Comparison of ENCODE assay signal across 8 mouse cellular contexts in genomic region chr12:86402718-86403117, GRCm38 (mm10). TPM values are rescaled to one million over a fixed set of nuclear protein-coding genes. Genes with fewer than 3 reads are reported as not detected.
A peak's percentile ranks its signal among the peaks of the same experiment; 100 is the strongest.
DNase-seq lines count a peak whose midpoint lies in the region; ATAC-seq and TF ChIP-seq lines count a peak whose summit lies in the region.

No protein-coding gene starts in this region.

- no peaks in the 10 kb centered on the region for H3K27me3 ChIP-seq in heart, adult 2 months (ENCODE audit: control insufficient read depth, insufficient read depth, low read length)
- peaks cover 33% of the 10 kb centered on the region for H3K27me3 ChIP-seq in limb, embryonic 12.5 days
- peaks cover 10% of the 10 kb centered on the region for H3K27me3 ChIP-seq in midbrain, embryonic 14.5 days (ENCODE audit: control insufficient read depth, insufficient read depth, low read length)
- H3K27me3 ChIP-seq in spleen, adult 2 months (ENCODE audit: control insufficient read depth, insufficient read depth, low read length), result no peaks in the 10 kb centered on the region

- 2% methylated on average over 21 of the region's 21 CpGs for WGBS in heart, adult 2 months
- WGBS in limb, embryonic 12.5 days, result 7% methylated on average over 21 of the region's 21 CpGs
- WGBS in midbrain, embryonic 14.5 days, result 7% methylated on average over 21 of the region's 21 CpGs
- 9% methylated on average over 21 of the region's 21 CpGs for WGBS in spleen, adult 2 months

- DNase-seq in adrenal gland, adult 8-10 months, result peak; percentile 22
- peak; percentile 65 for DNase-seq in embryo, embryonic 11.5 days (ENCODE audit: low read depth, low spot score)
- peak; percentile 75 to 84 for DNase-seq in heart, adult 2 months
- peak; percentile 52 to 73 for DNase-seq in kidney, adult 8-10 months
- peak; percentile 93 for DNase-seq in midbrain, embryonic 14.5 days
- DNase-seq in spleen, adult 2 months (ENCODE audit: low read depth in 1 of 2, low spot score in 2 of 2), result peak; percentile 8 to 53

- intact Hi-C loops in heart, adult 2 months (cut with DNase I), result loop anchor here (1.0 to 5.0 kb wide), 3 partner anchors 100 to 270 kb away; no protein-coding TSS in a partner anchor

- H3K36me3 ChIP-seq in heart, adult 2 months (ENCODE audit: control insufficient read depth, insufficient read depth, low read length), result no peaks in the 10 kb centered on the region
- H3K36me3 ChIP-seq in limb, embryonic 12.5 days, result no peaks in the 10 kb centered on the region
- no peaks in the 10 kb centered on the region for H3K36me3 ChIP-seq in midbrain, embryonic 14.5 days (ENCODE audit: control insufficient read depth, insufficient read depth, low read length)
- H3K36me3 ChIP-seq in spleen, adult 2 months (ENCODE audit: control insufficient read depth, insufficient read depth, low read length), result no peaks in the 10 kb centered on the region

- H3K4me2 ChIP-seq in limb, embryonic 12.5 days, result peak overlapping the region; percentile 41
- H3K4me2 ChIP-seq in midbrain, embryonic 14.5 days (ENCODE audit: low read length), result peak overlapping the region; percentile 33

- no peak overlapping the region for H3K9ac ChIP-seq in heart, adult 2 months (ENCODE audit: low read depth, low read length)
- no peak overlapping the region for H3K9ac ChIP-seq in limb, embryonic 12.5 days (replicated peaks)
- H3K9ac ChIP-seq in midbrain, embryonic 14.5 days (replicated peaks; ENCODE audit: low read length), result no peak overlapping the region

- no peaks in the 10 kb centered on the region; the same call in 1 of the 2 replicates for H3K4me1 ChIP-seq in heart, adult 2 months (ENCODE audit: control insufficient read depth, insufficient read depth, low read length)
- 0 out of 2 replicates have a peak, but pooled peaks cover 4% of the 10 kb centered on the region for H3K4me1 ChIP-seq in limb, embryonic 12.5 days (replicated peaks)
- H3K4me1 ChIP-seq in midbrain, embryonic 14.5 days (ENCODE audit: control insufficient read depth, insufficient read depth, low read length), result peaks cover 4% of the 10 kb centered on the region; the same call in 1 of the 2 replicates
- H3K4me1 ChIP-seq in spleen, adult 2 months (ENCODE audit: control insufficient read depth, insufficient read depth, insufficient read length), result no peaks in the 10 kb centered on the region

- TF ChIP-seq POLR2A in heart, adult 2 months (IDR thresholded peaks at IDR 0.05; ENCODE audit: insufficient read depth, low read depth, low read length), result no peak
- TF ChIP-seq POLR2A in spleen, adult 2 months (IDR thresholded peaks at IDR 0.05; ENCODE audit: low read depth, low read length), result no peak

- ATAC-seq in limb, embryonic 12.5 days (ENCODE audit: insufficient number of reproducible peaks, insufficient read depth, low FRiP score, low TSS enrichment, low read depth), result peak; percentile 52; the same call in 1 of the 2 replicates
- ATAC-seq in midbrain, embryonic 14.5 days (ENCODE audit: low FRiP score, low TSS enrichment), result peak; percentile 70
- ATAC-seq in activated CD4-positive, CD25-positive, alpha-beta regulatory T cell, adult 4 months, result no peak

- H3K9me3 ChIP-seq in limb, embryonic 12.5 days, result no peaks in the 10 kb centered on the region
- H3K9me3 ChIP-seq in midbrain, embryonic 14.5 days (ENCODE audit: control insufficient read depth, low read length), result no peaks in the 10 kb centered on the region

- TF ChIP-seq EP300 in heart, adult 2 months (IDR thresholded peaks at IDR 0.05; ENCODE audit: insufficient read depth, low read depth, low read length), result no peak

- no peaks in the 10 kb centered on the region for H3K79me2 ChIP-seq in heart, adult 2 months (replicated peaks; ENCODE audit: control insufficient read depth, insufficient read depth, low read length)

- H3K27ac ChIP-seq in heart, adult 2 months, result no peak overlapping the region
- no peak overlapping the region for H3K27ac ChIP-seq in limb, embryonic 12.5 days
- no peak overlapping the region for H3K27ac ChIP-seq in midbrain, embryonic 14.5 days (replicated peaks; ENCODE audit: low read depth, low read length)
- H3K27ac ChIP-seq in spleen, adult 2 months (ENCODE audit: insufficient read depth, low read length), result no peak overlapping the region

- H3K4me3 ChIP-seq in heart, adult 2 months, result 0 out of 2 replicates have a peak overlapping the region, but pooled peaks have one; percentile 22
- H3K4me3 ChIP-seq in limb, embryonic 12.5 days (replicated peaks), result no peak overlapping the region
- no peak overlapping the region for H3K4me3 ChIP-seq in midbrain, embryonic 14.5 days (replicated peaks; ENCODE audit: low read depth, low read length)
- no peak overlapping the region for H3K4me3 ChIP-seq in spleen, adult 2 months (ENCODE audit: extremely low read depth, insufficient read depth, insufficient read length)

- peak; percentile 92 for TF ChIP-seq CTCF in heart, adult 2 months (IDR thresholded peaks at IDR 0.05)
- peak; percentile 85 for TF ChIP-seq CTCF in spleen, adult 2 months (IDR thresholded peaks at IDR 0.05; ENCODE audit: extremely low read depth, insufficient read depth, insufficient read length, insufficient replicate concordance)

RNA-seq across cellular contexts. Expression of gene Esrrb, which starts 41.8 kb away (rescaled TPM):
- under 1 TPM in 3 of 4 experiments, not detected in 1; 0.24 to 0.52 (median 0.41) TPM for total RNA-seq in adrenal gland, adult 8-10 months (2022)
- 10 to 100 TPM; 21.9 to 33.8 TPM for total RNA-seq in heart, adult 2 months (2021)
- polyA plus RNA-seq in heart, adult 2 months (2012; rRNA removed), result 14.3 and 20.5 TPM in 2 replicates
- polyA plus RNA-seq in limb, embryonic 12.5 days (2016; fragmentation: Nextera tagmentation; extraction: Ambion mirVana), result 0.73 and 0.74 TPM in 2 replicates
- 7.3 and 9.8 TPM in 2 replicates for polyA plus RNA-seq in midbrain, embryonic 14.5 days (2014; fragmentation: Nextera tagmentation; extraction: Ambion mirVana)
- polyA plus RNA-seq in spleen, adult 2 months (2012; rRNA removed), result 0.05 TPM in 1 of 2 replicates, not detected in the other
- polyA plus RNA-seq in activated CD4-positive, CD25-positive, alpha-beta regulatory T cell, adult 4 months (2017; shearing (Covaris generic)), result not detected

Comparison
In these comparisons a context has a peak if more than half of its experiments do, and no peak if none do; other contexts are left out.
1. DNase-seq: peak in every context shown above with its lines; median percentile 93 in midbrain, embryonic 14.5 days; 80 in heart, adult 2 months; 65 in embryo, embryonic 11.5 days; 62 in kidney, adult 8-10 months; 30 in spleen, adult 2 months; 22 in adrenal gland, adult 8-10 months.